Mouse (Mus musculus) layer of hippocampus, postnatal 14 days (tissue): Measurements from ENCODE around the gene Elfn1. TPM values are rescaled to one million over a fixed set of nuclear protein-coding genes. Genes with fewer than 3 reads are reported as not detected.
A peak's percentile ranks its signal among the peaks of the same experiment; 100 is the strongest.
"Not testable (repeated sequence)": the region's sequence is repeated elsewhere in the genome, so short reads cannot be mapped to it uniquely, and the experiment has no call there.

Experiments used
- DNase-seq, 2 experiments: peaks; one replicate each; pipeline ENCODE4 v3.0.0; 2021 to 2022; ENCODE audit warnings: low spot score in 2 of 2, mixed read lengths in 1 of 2
- total RNA-seq, 2 experiments: library from RNA; stranded (reverse); gene quantifications; 2 replicates each; pipeline ENCODE4 v1.2.3; 2021

The Elfn1 gene
- total RNA-seq, 2 experiments from 2014 or later: 29.9 to 33.8 TPM

DNA sequence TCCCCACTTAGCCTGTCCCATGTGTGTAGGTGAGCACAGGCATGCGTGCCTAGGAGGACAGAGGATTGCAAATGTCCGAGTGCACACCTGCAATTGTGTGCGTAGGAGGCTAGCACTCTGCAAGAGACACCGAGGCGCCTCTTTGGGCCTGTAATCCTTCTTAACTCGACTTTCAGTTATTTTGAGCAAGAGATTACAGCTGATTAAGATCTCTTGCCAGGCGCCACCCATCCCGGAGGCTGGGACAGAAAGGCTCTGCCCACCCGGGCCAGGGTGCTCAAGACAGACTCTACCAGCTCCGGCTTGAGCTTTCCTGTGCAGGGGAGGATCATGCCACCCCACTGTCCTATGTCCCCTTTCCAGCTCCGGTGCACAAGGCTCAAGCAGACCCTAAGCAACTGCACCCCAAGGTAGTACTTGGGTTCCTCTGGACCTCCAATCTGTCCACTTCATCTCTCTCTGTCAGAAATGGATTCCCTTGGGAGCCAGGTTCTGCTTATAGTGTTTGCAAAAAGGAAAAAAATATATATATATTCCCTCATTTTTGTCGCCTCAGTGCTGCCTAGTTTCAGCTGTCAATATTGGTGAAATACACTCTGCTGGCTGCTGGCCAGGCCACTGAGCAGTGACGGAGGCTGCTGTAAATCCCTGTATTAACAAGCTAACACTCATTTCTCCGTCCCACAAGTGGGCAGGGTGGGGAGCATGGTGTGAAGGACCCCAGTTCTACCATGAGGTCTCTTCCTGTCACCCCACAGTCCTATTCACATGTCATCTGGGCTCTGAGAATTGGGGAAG lies 61.6 kb downstream of the Elfn1 start:
- DNase-seq: no peak

DNA sequence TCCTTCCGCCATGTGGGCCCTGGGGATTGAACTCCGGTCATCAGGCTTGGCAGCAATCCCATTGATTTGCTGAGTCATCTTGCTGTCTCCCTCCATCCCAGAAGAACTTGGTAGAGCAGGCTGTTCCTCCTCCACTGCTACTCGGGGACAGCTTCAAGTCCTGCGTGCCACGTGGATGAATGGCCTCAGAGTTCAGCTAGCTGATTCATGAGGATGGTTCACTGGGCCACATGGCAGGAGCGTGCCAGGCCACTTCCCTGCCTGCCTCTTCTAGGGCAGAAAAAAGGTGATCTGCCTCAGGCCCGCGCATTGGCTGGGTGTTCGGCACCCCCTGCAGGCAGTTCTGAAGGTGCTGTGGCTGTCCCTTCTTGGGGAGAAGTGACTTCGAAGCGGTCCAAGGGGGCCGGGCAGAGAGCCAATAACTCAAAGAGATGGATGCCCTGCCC lies 62.5 kb downstream of the Elfn1 start:
- no peak for DNase-seq

DNA sequence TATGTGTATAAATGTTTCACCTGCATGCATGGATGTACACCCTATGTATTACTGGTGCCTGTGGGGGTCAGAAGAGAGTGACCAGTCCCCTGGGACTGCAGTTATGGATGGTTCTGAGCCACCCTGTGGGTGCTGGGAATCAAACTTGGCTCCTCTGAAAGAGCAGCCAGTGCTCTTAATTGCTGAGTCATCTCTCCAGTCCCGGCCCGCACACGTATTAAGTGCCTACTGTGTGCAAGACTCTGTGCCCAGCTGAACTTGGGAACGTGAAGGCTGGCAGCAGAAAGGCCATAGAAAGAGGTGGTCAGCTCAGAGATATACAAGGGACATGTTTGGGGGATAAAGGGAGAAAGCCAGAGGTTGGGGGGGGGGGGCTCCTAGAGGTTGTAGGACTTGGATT lies 68.8 kb downstream of the Elfn1 start:
- DNase-seq: no peak

DNA sequence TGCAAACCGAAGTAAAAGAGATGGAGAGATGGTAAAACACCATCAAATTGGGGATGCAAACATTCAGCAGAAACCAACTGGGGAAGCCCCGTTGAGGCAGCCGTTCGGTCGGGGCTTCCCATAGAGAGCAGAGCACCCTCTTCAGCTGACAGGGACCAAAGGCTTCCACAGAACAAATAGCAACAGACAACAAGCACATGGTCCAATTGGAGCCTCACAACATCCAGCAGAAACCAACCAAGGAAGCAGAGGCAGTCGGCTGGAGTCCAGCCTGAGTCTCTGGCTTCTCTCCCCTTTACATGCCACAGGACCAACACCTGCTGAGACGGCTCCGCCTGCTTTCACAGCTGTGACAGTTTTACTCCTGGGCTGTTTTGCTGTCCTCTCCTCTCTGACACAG lies 69.7 kb downstream of the Elfn1 start:
- DNase-seq: no peak

DNA sequence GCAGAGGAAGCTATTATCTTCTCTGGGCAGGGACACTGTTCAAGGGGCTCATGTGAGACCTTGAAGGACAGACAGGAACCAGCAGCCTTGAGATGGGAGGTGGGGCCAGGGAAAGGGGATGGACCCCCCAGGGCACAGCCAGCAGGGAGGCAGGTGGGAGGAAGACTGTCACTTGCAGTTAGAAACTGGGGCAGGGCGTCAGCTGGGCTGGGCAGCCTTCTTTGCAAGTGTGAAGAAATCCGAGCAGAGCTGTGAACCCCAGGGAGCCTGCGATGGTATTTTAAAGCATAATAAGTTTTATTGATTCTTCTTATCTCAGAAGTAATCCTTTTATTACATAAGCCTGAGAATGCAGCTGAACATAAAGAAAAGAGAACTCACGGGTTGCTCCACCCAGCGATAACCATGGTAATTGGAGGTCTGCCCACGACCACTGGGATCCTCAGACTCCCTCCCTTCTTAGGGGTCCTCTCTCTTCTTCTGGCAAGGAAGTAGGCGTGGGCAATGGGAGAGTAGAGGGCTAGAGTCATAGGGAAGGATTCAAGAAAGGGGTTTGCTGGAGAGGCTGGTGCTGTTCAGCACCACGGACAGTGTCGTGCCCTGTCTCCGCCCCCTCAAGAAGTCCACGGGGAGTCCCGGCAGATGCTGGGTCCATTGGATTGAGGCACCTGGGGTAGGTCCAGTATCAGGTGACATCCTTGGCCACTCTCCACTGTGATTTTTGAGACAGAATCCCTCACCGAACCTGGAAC lies 71.0 kb downstream of the Elfn1 start:
- no peak for DNase-seq

DNA sequence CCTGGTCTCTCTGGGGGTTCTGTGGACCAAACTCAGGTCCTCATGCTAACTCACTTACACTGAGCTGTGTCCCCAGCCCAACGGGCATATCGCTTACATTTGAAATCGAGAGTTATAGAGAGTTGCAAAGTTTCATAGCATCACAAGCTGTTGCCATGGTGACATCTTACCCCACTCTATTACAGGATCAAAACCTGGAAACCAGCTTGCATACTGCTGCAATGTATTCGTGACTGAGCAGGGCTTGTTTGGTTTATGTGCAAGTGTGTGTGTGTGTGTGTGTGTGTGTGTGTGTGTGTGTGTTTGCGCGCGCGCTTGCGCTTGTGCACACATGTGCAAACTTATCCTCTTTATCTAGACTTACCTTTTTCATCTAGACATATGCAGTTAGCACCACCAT lies 71.6 kb downstream of the Elfn1 start:
- peak in 1 of 2 experiments; percentile 24 for DNase-seq

DNA sequence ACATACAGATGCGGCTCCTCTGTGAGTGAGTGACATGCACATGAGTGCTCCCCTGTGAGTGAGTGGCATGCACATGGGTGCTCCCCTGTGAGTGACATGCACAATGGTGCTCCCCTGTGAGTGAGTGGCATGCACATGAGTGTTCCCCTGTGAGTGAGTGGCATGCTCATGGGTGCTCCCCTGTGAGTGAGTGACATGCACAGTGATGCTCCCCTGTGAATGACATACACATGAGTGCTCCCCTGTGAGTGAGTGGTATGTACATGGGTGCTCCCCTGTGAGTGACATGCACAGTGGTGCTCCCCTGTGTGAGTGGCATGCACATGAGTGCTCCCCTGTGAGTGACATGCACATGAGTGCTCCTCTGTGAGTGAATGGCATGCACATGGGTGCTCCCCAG lies 74.2 kb downstream of the Elfn1 start:
- no peak for DNase-seq

DNA sequence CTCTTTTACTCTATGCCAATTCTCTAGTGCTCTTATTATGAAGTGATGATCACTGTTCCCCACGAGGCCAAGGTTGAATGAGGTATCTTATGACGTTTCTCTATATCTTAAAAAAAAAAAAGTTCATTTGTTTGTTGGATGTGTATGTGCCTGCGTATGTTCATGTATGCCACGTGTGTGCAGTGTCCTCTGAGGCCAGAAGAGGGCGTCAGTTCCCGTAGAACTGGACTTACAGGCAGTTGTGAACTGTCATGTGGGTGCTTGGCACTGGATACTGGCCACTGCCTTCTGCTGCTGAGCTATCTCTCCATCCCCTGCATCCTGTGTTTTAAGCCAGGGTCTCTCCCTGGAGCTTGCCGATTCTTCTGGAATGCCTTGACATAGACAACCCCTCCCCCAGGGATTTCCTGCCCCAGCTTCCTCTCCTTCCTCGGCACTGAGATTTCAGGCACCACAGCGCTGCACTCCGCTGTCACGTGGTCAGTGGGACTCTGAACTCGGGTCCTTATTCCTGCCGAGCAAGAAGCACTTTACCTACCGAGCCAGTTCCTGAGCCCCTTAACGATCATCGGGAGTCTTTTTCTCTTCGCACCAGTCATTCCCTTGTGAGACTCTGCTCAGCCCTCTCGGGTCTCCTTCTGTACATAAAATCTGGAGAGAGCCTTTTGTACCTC lies 77.5 kb downstream of the Elfn1 start:
- no peak for DNase-seq

DNA sequence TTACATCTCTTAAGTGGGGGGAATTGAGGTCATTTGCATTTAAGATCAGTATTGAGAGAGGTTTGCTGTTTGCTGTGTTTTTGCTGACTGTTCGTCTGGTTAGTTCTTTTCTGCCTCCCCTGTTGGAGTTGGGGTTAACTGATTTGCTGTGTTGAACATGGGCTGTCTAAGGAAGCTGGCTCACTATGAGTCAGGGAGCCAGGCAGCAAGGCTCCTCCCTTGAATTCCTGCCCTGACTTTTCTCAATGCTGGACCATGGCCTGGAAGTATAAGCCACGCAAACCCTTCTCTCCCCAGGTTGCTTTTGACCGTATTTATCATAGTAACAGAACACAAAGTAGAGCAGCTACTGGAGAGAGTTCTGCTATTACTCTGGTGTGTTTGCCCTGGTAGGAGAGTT lies 83.8 kb downstream of the Elfn1 start:
- no peak for DNase-seq

DNA sequence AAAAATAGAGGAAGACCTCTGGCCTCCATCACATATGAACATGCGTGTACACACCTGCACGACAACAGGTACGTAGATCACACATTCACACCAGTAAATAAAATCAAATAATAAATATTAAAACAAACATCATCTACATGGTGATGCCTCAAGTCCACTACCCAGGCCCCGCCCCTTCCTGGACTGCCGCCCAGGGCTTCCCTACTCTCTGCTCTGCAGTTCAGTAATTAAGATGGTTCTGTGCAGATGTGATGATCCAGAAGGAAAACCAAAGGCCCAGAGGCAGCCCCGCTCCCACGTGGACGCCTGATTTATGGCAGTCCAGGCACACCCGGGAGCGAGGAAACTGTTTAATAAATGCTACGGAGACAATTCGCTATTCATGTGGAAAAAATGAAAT lies 90.6 kb downstream of the Elfn1 start:
- not testable (repeated sequence) for DNase-seq

DNA sequence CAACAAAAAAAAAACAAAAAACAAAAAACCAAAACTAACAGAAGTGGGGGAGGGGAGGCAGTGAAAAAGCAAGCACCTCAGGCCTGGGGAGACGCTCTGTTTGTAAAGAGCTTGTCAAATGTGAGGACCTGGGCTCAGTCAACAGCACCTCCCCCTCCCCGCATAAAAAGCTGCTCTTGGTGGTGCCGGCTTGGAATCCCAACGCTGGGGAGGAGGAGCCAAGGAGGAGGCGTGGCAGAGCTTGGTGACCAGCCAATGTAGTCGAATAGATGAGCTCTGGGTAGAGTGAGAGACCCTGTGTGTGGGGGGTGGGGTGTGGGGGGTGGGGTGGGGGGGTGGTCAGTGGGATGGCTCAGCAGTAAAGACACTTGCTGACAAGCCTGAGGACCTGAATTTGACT lies 91.2 kb downstream of the Elfn1 start:
- no peak for DNase-seq

DNA sequence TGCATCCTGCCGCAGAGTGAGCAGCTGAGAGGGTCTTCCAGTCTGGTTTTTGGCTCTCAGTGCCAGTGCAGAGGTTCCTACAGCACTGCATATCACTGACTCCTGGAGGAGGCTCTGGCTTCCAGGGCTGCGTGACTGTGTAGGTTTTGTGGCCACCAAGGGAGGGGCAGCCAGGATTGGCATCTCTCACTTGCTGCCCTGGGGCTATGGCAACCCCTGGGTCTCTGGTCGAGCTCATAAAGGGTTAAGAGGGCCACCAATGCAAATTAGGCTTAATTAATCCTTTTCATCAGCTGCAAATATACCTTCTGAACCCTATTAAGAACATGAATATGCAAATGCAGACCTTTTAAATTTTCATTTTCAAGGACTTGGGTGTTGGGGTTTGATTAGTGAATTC lies 94.8 kb downstream of the Elfn1 start:
- DNase-seq: no peak

DNA sequence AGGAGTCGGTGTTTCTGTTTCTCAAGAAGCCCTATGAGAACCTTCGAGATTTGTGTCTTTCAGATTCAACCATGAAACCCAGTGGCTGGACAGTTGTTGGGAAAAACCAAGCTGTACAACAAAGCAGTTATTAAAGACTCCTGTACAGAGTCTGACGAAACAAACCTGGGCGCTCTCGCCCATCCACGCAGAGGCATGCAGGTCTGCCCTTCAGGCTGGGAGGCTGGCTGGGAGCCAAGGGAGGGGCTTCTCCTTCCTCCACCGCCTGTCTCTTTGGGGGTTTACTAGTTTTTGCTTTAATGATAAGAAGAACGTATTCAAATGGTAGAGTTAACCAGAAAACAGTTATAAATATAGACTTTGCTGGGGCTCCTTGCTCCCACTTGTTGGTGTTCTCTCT lies 99.1 kb downstream of the Elfn1 start:
- DNase-seq: no peak

DNA sequence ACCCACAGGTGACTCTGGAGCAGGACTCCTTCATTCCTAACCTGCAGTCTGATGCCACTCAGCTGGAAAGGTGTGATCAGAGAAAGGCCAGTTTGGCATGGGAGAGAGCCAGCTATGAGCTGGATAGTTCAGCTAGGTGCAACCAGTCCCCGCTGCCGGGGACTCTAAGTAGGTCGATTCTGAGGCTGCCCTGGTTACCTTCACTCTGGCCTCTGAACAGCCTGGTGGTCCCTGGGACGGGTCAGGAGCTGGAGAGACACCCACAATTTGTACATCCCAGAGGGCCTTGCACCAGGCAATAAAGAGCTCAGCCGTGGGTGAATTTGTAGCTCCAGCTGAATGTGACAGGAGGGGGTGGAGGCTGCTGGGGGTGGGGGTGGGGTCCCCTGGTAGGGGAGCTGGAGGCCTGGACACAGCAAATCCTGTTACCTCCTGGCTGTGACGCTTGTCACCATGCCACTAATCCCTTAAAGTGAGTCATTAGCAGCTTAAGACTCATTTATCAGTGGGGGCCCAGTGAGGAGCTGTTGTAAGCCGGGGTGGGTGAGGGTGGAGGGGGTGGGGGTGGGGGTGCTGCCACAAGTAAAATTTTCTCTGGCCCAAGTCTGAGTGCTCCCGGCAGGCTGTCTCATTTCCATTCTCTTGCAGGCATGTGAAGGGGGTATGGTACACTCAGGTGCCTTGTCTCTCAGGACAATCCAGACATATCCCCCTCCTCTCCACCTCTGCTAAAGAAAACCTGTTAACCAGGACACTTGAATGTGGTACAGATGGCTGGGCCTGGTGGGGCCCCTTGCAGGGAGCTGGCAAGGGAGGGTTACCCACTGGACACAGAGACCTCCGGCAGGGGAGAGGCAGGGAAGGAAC lies 100.1 kb downstream of the Elfn1 start:
- no peak for DNase-seq

DNA sequence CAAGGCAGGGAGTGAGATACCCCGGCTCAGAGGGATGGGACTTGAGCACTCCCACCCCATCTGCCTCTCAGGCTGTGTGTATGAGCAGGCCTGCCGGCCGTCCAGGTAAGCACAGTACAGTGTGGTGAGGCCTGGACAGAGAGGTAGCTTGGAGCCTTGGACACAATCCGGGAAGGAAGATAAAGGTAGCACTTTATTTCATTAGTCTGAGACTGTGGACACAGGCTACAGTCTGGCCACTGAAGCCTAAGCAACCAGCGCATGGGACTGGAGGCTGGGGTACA lies 100.7 kb downstream of the Elfn1 start:
- no peak for DNase-seq

DNA sequence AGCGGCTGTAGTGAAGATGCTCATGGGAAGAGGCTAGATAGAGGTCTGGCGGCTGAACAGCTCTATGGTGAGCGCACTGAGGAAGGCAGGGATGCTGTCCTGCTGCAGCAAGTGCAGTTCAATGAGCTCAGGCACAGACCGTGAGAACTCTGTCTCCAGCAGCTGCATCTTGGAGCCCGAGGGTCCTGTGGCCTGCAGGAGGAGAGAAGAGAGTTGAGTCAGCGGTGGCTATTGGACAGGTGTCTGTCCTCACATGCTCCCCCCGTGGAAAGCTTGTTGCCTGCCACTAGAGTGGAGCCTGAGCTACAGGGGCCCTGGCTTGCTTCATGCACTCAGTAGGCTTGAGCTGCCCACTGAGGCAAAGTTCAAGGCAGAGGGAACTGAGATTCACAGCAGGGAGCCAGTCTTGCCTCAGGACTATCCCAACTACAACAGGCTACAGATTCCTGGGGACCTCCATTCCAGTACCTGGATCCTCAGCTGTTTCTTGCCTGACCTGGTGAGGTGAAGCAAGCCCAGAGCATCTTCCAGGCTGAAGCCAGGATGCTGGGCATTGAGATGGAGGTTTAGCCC lies 101.4 kb downstream of the Elfn1 start:
- DNase-seq: no peak

DNA sequence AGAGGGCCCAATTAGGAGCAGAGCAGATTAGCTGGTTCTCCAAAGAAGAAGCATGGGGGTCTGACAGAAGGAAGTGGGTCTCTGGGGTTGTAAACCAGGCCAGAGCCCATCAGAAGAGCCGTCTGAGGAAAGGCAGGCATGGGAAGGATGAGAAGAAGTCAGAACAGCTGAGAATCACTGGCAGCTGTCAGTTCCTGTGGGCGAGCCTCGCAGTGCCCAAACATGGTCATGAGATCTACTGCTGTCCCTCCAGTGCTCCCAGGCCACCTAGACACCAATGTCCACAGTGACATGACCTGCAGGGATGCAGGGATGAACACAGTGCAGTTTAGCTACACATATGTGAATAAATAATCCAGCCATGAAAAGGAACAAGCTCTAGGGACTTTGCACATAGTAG lies 102.7 kb downstream of the Elfn1 start:
- no peak for DNase-seq

DNA sequence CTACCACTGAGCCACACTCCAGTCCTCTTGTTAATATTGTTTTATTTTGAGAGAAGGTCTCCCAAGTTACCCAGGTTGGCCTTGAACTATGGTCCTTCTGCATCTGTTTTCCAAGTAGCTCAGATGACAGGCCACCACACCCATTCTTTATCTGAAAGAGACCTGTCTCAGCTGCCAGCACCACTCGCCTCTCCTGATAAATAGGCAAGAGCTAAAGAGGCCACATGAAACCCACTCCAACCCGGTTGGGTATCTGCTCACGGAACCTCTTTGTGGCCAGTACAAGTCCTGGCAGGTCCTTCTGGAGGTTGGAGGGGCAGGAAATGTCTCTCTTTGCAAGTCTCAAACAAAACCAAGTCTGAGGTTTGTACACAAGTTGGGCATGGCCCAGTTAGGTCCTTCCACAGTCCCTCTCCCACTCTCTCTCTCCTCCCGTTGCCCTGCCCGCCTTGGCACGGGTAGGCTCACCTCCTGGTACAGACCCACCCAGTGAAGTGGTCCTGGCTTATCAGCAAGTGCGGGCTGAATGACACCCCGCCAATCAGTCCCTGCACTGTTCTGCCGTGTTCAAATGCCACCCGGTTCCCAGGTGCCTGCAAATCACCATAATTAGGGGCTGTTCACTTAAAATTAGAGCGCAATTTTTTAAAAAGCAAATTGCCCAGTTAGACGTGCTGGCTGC lies 104.7 kb downstream of the Elfn1 start:
- DNase-seq: no peak

DNA sequence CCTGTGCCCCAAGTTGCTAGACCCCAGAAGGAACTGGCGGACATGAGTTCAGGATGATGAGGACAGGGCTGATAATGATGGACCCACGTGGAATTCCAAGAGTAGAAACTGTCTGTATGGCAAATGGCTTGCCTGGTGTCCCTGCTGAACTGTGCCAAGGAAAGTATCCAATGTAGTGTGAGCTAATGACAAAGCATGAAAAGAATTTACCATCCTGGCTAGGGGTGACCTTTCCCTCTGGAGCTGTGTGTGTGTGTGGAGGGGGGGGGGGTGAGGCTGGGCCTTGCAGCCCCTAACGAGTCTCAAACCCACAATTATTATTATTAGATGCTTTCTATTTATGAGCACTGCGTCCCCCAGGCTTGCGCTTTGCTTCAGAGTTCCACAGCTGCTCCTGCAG lies 105.9 kb downstream of the Elfn1 start:
- no peak for DNase-seq

DNA sequence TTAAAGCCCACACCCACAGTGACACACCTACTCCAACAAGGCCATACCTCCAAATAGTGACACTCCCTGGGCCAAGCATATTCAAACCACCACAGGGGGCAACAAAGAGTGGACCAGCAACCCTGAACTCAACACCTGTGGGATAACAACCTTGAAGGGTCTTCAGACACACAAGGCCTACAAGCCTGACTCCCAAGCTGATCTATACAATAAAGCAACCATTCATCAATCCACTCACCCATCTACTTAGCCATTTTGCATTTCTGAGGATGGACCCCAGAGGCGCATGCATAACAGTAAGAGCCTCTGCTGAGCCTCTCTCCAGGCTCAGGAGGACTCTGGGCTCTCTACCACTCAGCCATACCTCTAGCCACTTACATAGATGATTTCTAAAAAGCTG lies 109.2 kb downstream of the Elfn1 start:
- no peak for DNase-seq
